Mouse (Mus musculus) small intestine, adult 2 months (tissue): ENCODE data around the gene Sept1. TPM values are rescaled to one million over a fixed set of nuclear protein-coding genes. Genes with fewer than 3 reads are reported as not detected.
"Not testable (repeated sequence)": the region's sequence is repeated elsewhere in the genome, so short reads cannot be mapped to it uniquely, and the experiment has no call there.

ENCODE experiments used
- H3K27ac ChIP-seq: fragments of 200-500 bp; 2 replicates; pipeline ENCODE4 v1.5.1; 2012; ENCODE audit warnings: low read depth, low read length, control low read depth, inconsistent platforms; ENCODE audit not compliant: insufficient read depth
- H3K27me3 ChIP-seq: fragments of 200-500 bp; 2 replicates; pipeline ENCODE4 v1.6.1; 2012; ENCODE audit warnings: mild to moderate bottlenecking, moderate library complexity, low read length, inconsistent platforms; ENCODE audit not compliant: control insufficient read depth, insufficient read depth
- H3K36me3 ChIP-seq: fragments of 200-500 bp; 2 replicates; pipeline ENCODE4 v1.6.1; 2012; ENCODE audit warnings: mild to moderate bottlenecking, low read length, control low read depth, inconsistent platforms; ENCODE audit not compliant: control insufficient read depth, insufficient read depth
- H3K4me1 ChIP-seq: fragments of 200-500 bp; 2 replicates; pipeline ENCODE4 v1.6.1; 2012; ENCODE audit warnings: low read length, inconsistent platforms, mixed read lengths; ENCODE audit not compliant: control insufficient read depth, insufficient read depth, insufficient read length
- H3K4me3 ChIP-seq: fragments of 200-500 bp; 2 replicates; pipeline ENCODE4 v1.5.1; 2012; ENCODE audit warnings: low read depth, mild to moderate bottlenecking, control low read depth, inconsistent platforms, low read length, moderate library complexity
- CTCF ChIP-seq: fragments of 200-500 bp; IDR thresholded peaks from 2 replicates; pipeline ENCODE4 v1.5.1; 2012; ENCODE audit warnings: low read depth, mild to moderate bottlenecking, control low read depth, inconsistent platforms, low read length, moderate library complexity, mixed read lengths; ENCODE audit not compliant: insufficient replicate concordance, insufficient read length; ENCODE audit errors: extremely low read depth
- POLR2A ChIP-seq: fragments of 200-500 bp; IDR thresholded peaks from 2 replicates; pipeline ENCODE4 v1.6.1; 2012; ENCODE audit warnings: low read depth, mild to moderate bottlenecking, control low read depth, inconsistent platforms, low read length, moderate library complexity
- WGBS: fragments of 180-500 bp; shearing (Covaris S2); methylation state at CpG from one replicate; pipeline ENCODE4 v1.1.7; 2018; 5-methylcytosine and 5-hydroxymethylcytosine counted together
- polyA plus RNA-seq: library from polyadenylated mRNA; depleted of rRNA; stranded (reverse); fragments of >200 nt; gene quantifications from 2 replicates; pipeline ENCODE4 v1.2.3, GENCODE M21; 2012

The Sept1 gene
- polyA plus RNA-seq, 1 experiment, result 34.1 TPM

DNA sequence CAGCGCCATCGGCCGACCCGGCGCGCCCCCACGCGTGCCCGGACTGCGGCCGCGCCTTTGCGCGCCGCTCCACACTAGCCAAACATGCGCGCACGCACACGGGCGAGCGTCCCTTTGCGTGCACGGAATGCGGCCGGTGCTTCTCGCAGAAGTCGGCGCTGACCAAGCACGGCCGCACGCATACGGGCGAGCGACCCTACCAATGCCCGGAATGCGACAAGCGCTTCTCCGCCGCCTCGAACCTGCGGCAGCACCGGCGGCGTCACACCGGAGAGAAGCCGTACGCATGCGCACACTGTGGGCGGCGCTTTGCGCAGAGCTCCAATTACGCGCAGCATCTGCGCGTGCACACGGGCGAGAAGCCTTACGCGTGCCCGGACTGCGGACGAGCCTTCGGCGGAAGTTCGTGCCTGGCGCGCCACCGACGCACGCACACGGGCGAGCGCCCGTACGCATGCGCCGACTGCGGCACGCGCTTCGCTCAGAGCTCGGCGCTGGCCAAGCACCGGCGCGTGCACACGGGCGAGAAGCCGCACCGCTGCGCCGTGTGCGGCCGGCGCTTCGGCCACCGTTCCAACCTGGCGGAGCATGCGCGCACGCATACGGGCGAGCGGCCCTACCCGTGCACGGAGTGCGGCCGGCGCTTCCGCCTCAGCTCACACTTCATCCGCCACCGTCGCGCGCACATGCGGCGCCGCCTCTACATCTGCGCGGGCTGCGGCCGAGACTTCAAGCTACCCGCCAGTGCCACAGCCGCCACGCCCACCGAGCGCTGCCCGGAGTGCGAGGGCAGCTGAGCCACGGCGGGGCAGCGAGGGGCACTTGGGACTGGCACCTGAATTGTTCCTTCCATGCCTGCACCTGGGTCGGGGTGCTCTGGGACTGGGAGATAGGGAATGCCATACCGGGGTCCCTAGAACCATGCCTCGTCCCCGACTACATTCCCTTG, 21.2 kb upstream of the Sept1 start:
- no peak for TF ChIP-seq CTCF
- TF ChIP-seq POLR2A, result no peak; the same call in 1 of the 2 replicates
- no peaks in the 10 kb centered on the region; the same call in 1 of the 2 replicates for H3K36me3 ChIP-seq
- H3K27ac ChIP-seq, result peak overlapping the region; percentile 61
- H3K4me1 ChIP-seq, result no peaks in the 10 kb centered on the region; the same call in 1 of the 2 replicates
- WGBS, result under 1% methylated on average over 136 of the region's 136 CpGs
- no peaks in the 10 kb centered on the region for H3K27me3 ChIP-seq
- H3K4me3 ChIP-seq, result peak overlapping the region; percentile 81

DNA sequence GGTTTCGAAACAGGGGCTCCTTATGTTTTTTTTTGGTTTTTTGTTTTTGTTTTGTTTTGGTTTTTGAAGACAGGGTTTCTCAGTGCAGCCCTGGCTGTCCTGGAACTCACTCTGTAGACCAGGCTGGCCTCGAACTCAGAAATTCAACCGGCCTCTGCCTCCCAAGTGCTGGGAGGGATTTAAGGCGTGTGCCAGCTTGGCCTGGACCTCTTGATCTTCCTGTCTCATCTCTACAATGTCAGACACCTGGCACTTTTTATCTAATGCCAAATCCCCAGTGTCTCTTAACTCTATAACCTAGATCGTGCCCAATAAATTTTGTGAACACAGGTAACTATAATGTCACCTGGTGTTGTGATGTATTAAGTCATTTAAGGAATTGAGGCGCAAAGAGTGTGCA, 20.4 kb upstream of the Sept1 start:
- Histone ChIP-seq H3K27ac (peak overlapping the region; percentile 61), H3K4me3 (peak overlapping the region; percentile 81), H3K4me1 (no peaks in the 10 kb centered on the region; the same call in 1 of the 2 replicates), H3K36me3 (no peaks in the 10 kb centered on the region; the same call in 1 of the 2 replicates), H3K27me3 (no peaks in the 10 kb centered on the region)
- WGBS, result 61% methylated on average over 6 of the region's 6 CpGs
- TF ChIP-seq POLR2A, result no peak
- no peak for TF ChIP-seq CTCF

- no peak overlapping the region for H3K4me3 ChIP-seq
- H3K36me3 ChIP-seq, result no peaks in the 10 kb centered on the region; the same call in 1 of the 2 replicates
- H3K27me3 ChIP-seq, result no peaks in the 10 kb centered on the region
- H3K27ac ChIP-seq, result no peak overlapping the region
- no peaks in the 10 kb centered on the region; the same call in 1 of the 2 replicates for H3K4me1 ChIP-seq
- 76% methylated on average over 2 of the region's 2 CpGs for WGBS
- TF ChIP-seq CTCF (peak; percentile 50; the same call in 1 of the 2 replicates), POLR2A (no peak)
Measured at GRCm38 (mm10) chr7:127252414-127252813, 19.5 kb upstream of the Sept1 start.

DNA sequence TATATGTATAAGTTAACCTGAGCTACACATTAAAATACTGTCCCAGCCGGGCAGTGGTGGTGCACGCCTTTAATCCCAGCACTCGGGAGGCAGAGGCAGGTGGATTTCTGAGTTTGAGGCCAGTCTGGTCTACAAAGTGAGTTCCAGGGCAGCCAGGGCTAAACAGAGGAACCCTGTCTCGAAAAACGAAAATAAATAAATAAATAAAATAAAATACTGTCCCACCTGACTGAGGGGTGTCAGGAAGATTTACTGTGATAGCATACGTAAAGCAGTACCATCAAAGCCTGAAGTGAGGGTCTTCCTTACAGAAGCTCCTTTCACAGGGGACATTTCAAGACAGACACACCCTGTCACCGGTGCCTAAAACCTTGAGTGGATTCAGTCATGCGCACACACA, 17.6 kb upstream of the Sept1 start:
- H3K27me3 ChIP-seq, H3K4me3 ChIP-seq, H3K27ac ChIP-seq, H3K4me1 ChIP-seq, H3K36me3 ChIP-seq: not testable (repeated sequence)
- WGBS, result 92% methylated on average over 8 of the region's 8 CpGs

- Histone ChIP-seq H3K36me3 (no peaks in the 10 kb centered on the region), H3K4me3 (peak overlapping the region; percentile 93), H3K4me1 (peaks cover 4% of the 10 kb centered on the region; the same call in 1 of the 2 replicates), H3K27ac (peak overlapping the region; percentile 62), H3K27me3 (no peaks in the 10 kb centered on the region)
- TF ChIP-seq CTCF (no peak), POLR2A (no peak)
- 9% methylated on average over 32 of the region's 33 CpGs for WGBS
Measured at GRCm38 (mm10) chr7:127244658-127245510, 12.0 kb upstream of the Sept1 start.

GRCm38 (mm10) chr7:127243870-127244657, 11.1 kb upstream of the Sept1 start, which contains the start of gene Zfp771:
TSS of gene Zfp771 (plus strand) at chr7:127244274.
- Histone ChIP-seq H3K27me3 (no peaks in the 10 kb centered on the region), H3K27ac (peak within 1 kb of the TSS; percentile 83), H3K4me1 (peaks cover 4% of the 10 kb centered on the region; the same call in 1 of the 2 replicates), H3K4me3 (peak within 1 kb of the TSS; percentile 93), H3K36me3 (no peaks in the 10 kb centered on the region)
- 1% methylated on average over 56 of the region's 56 CpGs for WGBS
- TF ChIP-seq POLR2A, result peak; percentile 74
- TF ChIP-seq CTCF, result no peak
